25 mouse cellular contexts compared by ENCODE assay signal in the genomic region with DNA sequence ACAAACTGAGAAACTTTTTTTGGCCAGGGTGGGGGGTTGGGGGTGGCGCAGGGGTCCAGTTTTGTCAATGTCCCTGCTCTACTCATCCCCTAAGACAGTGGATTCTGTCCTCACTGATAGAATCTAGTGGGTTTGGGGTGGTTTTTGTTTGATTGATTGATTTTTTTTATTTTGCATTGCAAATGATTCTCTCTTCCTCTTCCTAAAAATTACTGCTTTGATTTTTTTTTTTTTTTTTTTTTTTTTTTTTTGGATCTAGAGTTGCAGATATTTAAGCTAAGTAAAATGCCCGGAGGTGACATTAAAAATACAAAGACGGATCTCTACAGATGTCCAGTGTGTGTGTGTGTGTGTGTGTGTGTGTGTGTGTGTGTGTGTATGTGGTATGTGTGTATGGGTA.
"Had no signal": no experiment of that assay in that cellular context is flagged by ENCODE, and none has a peak within 500 bp of the region (broad histone marks: within the 10 kb centered on the region; RNA-seq: fewer than 3 reads in every experiment).

No protein-coding gene starts in this region.

- H3K4me2 ChIP-seq: embryonic facial prominence, embryonic 12.5 days; embryonic facial prominence, embryonic 13.5 days; embryonic facial prominence, embryonic 15.5 days; forebrain, embryonic 12.5 days; forebrain, embryonic 13.5 days; forebrain, embryonic 15.5 days had no signal

- H3K4me3 ChIP-seq: embryonic facial prominence, embryonic 10.5 days; embryonic facial prominence, embryonic 12.5 days; embryonic facial prominence, embryonic 13.5 days; embryonic facial prominence, embryonic 15.5 days; erythroblast, embryonic 14.5 days; forebrain, embryonic 10.5 days; forebrain, embryonic 12.5 days; forebrain, embryonic 13.5 days; forebrain, embryonic 15.5 days; gastrocnemius, adult 2 months; heart, adult 2 months; heart, embryonic 10.5 days had no signal

- H3K9me3 ChIP-seq: embryonic facial prominence, embryonic 12.5 days; embryonic facial prominence, embryonic 13.5 days; embryonic facial prominence, embryonic 15.5 days; forebrain, embryonic 12.5 days; forebrain, embryonic 13.5 days; forebrain, embryonic 15.5 days; heart, embryonic 10.5 days had no signal

- H3K9ac ChIP-seq: embryonic facial prominence, embryonic 12.5 days; embryonic facial prominence, embryonic 13.5 days; embryonic facial prominence, embryonic 15.5 days; forebrain, embryonic 12.5 days; forebrain, embryonic 13.5 days; forebrain, embryonic 15.5 days; forebrain, postnatal 0 days had no signal

- H3K36me3 ChIP-seq: embryonic facial prominence, embryonic 12.5 days; embryonic facial prominence, embryonic 13.5 days; embryonic facial prominence, embryonic 15.5 days; forebrain, embryonic 10.5 days; forebrain, embryonic 12.5 days; forebrain, embryonic 15.5 days had no signal

- DNase-seq: cerebellum, adult 9-11 months; cerebellum, postnatal 10 days; cerebellum, postnatal 14 days; cerebellum, postnatal 25 days; cerebellum, postnatal 36 days; embryo, embryonic 11 days; forebrain, postnatal 0 days; gastrocnemius, adult 2 months; gastrocnemius, postnatal 10 days; gastrocnemius, postnatal 14 days; gastrocnemius, postnatal 25 days; gastrocnemius, postnatal 36 days; heart, adult 11 months; heart, adult 18-20 months; heart, adult 2 months had no signal

- H3K27ac ChIP-seq: embryonic facial prominence, embryonic 10.5 days; embryonic facial prominence, embryonic 12.5 days; embryonic facial prominence, embryonic 13.5 days; embryonic facial prominence, embryonic 15.5 days; forebrain, embryonic 10.5 days; forebrain, embryonic 12.5 days; forebrain, embryonic 13.5 days; forebrain, embryonic 15.5 days; gastrocnemius, adult 2 months; heart, adult 2 months; heart, embryonic 10.5 days had no signal
